Mouse (Mus musculus): ENCODE measurements at regions not wholly inside any gene's neighbourhood (a gene's known extent, or its start where the extent isn't known, plus 50 kb on each side); places are given as distances from the start of the nearest gene placed in this dataset.

DNA sequence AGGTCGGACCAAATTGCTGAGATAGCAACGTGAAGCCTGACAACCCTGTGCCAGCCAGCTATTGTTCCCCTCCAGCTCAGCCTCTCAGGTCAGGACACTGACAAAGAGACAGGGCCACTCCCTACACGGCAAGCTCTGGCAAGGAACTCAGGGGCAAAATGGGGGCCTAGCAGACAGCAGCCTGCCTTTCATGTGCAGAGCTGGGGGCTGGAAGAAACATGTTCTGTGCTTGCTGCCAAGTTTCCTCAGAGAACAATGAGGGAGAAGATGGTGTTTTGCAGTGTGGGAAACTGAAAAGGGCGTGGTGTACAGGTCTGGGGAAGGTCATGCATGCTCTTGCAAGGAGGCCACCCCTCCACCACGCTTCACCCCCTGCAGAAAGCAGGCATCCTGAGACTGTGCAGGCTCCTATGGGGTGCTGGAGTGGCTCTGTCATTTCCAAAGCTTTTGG is 77.8 kb downstream of the Calml3 start:
- Histone ChIP-seq H3K4me2 (ENCODE audit: low read depth) (no peak overlapping the region), H3K4me1 (ENCODE audit: insufficient read depth) (no peaks in the 10 kb centered on the region), H3K36me3 (ENCODE audit: insufficient read depth) (no peaks in the 10 kb centered on the region), H3K4me3 (ENCODE audit: low read depth, low read length) (no peak overlapping the region), H3K27me3 (ENCODE audit: insufficient read depth, low read length) (no peaks in the 10 kb centered on the region), H3K9ac (no peak overlapping the region), H3K27ac (ENCODE audit: low read depth, low read length) (no peak overlapping the region), H3K9me3 (ENCODE audit: low read length) (no peaks in the 10 kb centered on the region)
- DNase-seq (no peak), ATAC-seq (0 out of 2 replicates have a peak, but pooled peaks have one; percentile 29)
- no peak for TF ChIP-seq CTCF (IDR thresholded peaks at IDR 0.05; ENCODE audit: low read depth)
- 27% methylated on average over 5 of the region's 5 CpGs for WGBS

GRCm38 (mm10) chr13:3725803-3726202 is 78.3 kb downstream of the Calml3 start:
- H3K4me3 ChIP-seq (ENCODE audit: low read depth, low read length), result no peak overlapping the region
- no peaks in the 10 kb centered on the region for H3K9me3 ChIP-seq (ENCODE audit: low read length)
- 74% methylated on average over 3 of the region's 3 CpGs for WGBS
- no peaks in the 10 kb centered on the region for H3K27me3 ChIP-seq (ENCODE audit: insufficient read depth, low read length)
- TF ChIP-seq CTCF (IDR thresholded peaks at IDR 0.05; ENCODE audit: low read depth), result no peak
- no peak overlapping the region for H3K9ac ChIP-seq
- no peak for DNase-seq
- no peak overlapping the region for H3K27ac ChIP-seq (ENCODE audit: low read depth, low read length)
- no peak overlapping the region for H3K4me2 ChIP-seq (ENCODE audit: low read depth)
- no peaks in the 10 kb centered on the region for H3K4me1 ChIP-seq (ENCODE audit: insufficient read depth)
- H3K36me3 ChIP-seq (ENCODE audit: insufficient read depth), result no peaks in the 10 kb centered on the region
- no peak for ATAC-seq

- H3K4me1 ChIP-seq (ENCODE audit: insufficient read depth), result no peaks in the 10 kb centered on the region
- DNase-seq (no peak), ATAC-seq (no peak)
- H3K4me3 ChIP-seq (ENCODE audit: low read depth, low read length), result no peak overlapping the region
- H3K36me3 ChIP-seq (ENCODE audit: insufficient read depth), result no peaks in the 10 kb centered on the region
- no peak overlapping the region for H3K9ac ChIP-seq
- H3K27ac ChIP-seq (ENCODE audit: low read depth, low read length), result no peak overlapping the region
- H3K4me2 ChIP-seq (ENCODE audit: low read depth), result no peak overlapping the region
- H3K9me3 ChIP-seq (ENCODE audit: low read length), result no peaks in the 10 kb centered on the region
- 87% methylated on average over 3 of the region's 3 CpGs for WGBS
- no peaks in the 10 kb centered on the region for H3K27me3 ChIP-seq (ENCODE audit: insufficient read depth, low read length)
- no peak for TF ChIP-seq CTCF (IDR thresholded peaks at IDR 0.05; ENCODE audit: low read depth)
Measured at GRCm38 (mm10) chr13:3724313-3724712, 79.8 kb downstream of the Calml3 start.

- H3K27ac ChIP-seq (ENCODE audit: low read depth, low read length), result no peak overlapping the region
- 92% methylated on average over 5 of the region's 5 CpGs for WGBS
- no peak for ATAC-seq
Measured at GRCm38 (mm10) chr13:3723458-3724143, 80.5 kb downstream of the Calml3 start.

GRCm38 (mm10) chr13:3715019-3715418 is 81.2 kb downstream of the Asb13 start:
- no peak overlapping the region for H3K4me2 ChIP-seq (ENCODE audit: low read depth)
- ATAC-seq (no peak), DNase-seq (no peak)
- H3K4me1 ChIP-seq (ENCODE audit: insufficient read depth), result peaks cover 8% of the 10 kb centered on the region; the same call in 1 of the 2 replicates
- H3K9ac ChIP-seq, result no peak overlapping the region
- H3K27me3 ChIP-seq (ENCODE audit: insufficient read depth, low read length), result no peaks in the 10 kb centered on the region
- no peak overlapping the region for H3K27ac ChIP-seq (ENCODE audit: low read depth, low read length)
- no peak overlapping the region for H3K4me3 ChIP-seq (ENCODE audit: low read depth, low read length)
- WGBS, result 86% methylated on average over 4 of the region's 4 CpGs
- H3K9me3 ChIP-seq (ENCODE audit: low read length), result no peaks in the 10 kb centered on the region
- no peak for TF ChIP-seq CTCF (IDR thresholded peaks at IDR 0.05; ENCODE audit: low read depth)
- H3K36me3 ChIP-seq (ENCODE audit: insufficient read depth), result no peaks in the 10 kb centered on the region

More at GRCm38 (mm10) chr13:3723458-3724143, 80.5 kb downstream of the Calml3 start:
- H3K9ac ChIP-seq, result no peak overlapping the region
- H3K4me3 ChIP-seq (ENCODE audit: low read depth, low read length), result no peak overlapping the region
- no peaks in the 10 kb centered on the region for H3K9me3 ChIP-seq (ENCODE audit: low read length)
- no peak for DNase-seq
- H3K4me2 ChIP-seq (ENCODE audit: low read depth), result no peak overlapping the region
- H3K36me3 ChIP-seq (ENCODE audit: insufficient read depth), result no peaks in the 10 kb centered on the region
- TF ChIP-seq CTCF (IDR thresholded peaks at IDR 0.05; ENCODE audit: low read depth), result no peak
- H3K27me3 ChIP-seq (ENCODE audit: insufficient read depth, low read length), result no peaks in the 10 kb centered on the region
- H3K4me1 ChIP-seq (ENCODE audit: insufficient read depth), result no peaks in the 10 kb centered on the region

- H3K27ac ChIP-seq (ENCODE audit: low read depth, low read length), result no peak overlapping the region
- H3K9me3 ChIP-seq (ENCODE audit: low read length), result no peaks in the 10 kb centered on the region
- ATAC-seq, result peak; percentile 93
- no peaks in the 10 kb centered on the region for H3K27me3 ChIP-seq (ENCODE audit: insufficient read depth, low read length)
- no peak for TF ChIP-seq CTCF (IDR thresholded peaks at IDR 0.05; ENCODE audit: low read depth)
- peaks cover 8% of the 10 kb centered on the region; the same call in 1 of the 2 replicates for H3K4me1 ChIP-seq (ENCODE audit: insufficient read depth)
- peak overlapping the region; percentile 19; the same call in 1 of the 2 replicates for H3K4me3 ChIP-seq (ENCODE audit: low read depth, low read length)
- H3K36me3 ChIP-seq (ENCODE audit: insufficient read depth), result no peaks in the 10 kb centered on the region
- WGBS, result 7% methylated on average over 19 of the region's 19 CpGs
- H3K9ac ChIP-seq, result peak overlapping the region; percentile 18; the same call in 1 of the 2 replicates
- peak; percentile 67 for DNase-seq
- peak overlapping the region; percentile 47 for H3K4me2 ChIP-seq (ENCODE audit: low read depth)
Measured at GRCm38 (mm10) chr13:3712497-3713160, 78.8 kb downstream of the Asb13 start.

DNA sequence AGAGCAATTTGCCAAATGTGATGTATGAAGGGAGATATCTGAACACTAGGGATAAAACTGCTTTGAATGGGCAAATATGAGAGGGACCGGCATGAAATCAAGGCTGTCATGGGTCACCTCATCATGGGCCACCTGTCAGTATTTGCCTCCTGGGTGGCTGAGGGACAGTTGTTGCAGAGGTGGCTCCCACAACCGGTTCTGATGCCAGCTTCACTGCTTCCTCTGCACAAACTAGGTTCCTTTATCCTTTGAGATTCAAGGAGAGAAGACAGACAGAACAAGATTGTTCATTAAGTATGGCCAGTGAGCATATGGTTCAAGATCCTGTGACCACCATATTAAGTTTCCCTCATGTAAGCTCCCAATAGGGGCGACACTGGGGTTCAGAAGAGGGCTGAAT is 78.3 kb downstream of the Asb13 start:
- Histone ChIP-seq H3K4me2 (ENCODE audit: low read depth) (peak overlapping the region; percentile 47), H3K36me3 (ENCODE audit: insufficient read depth) (no peaks in the 10 kb centered on the region), H3K27me3 (ENCODE audit: insufficient read depth, low read length) (no peaks in the 10 kb centered on the region), H3K9me3 (ENCODE audit: low read length) (no peaks in the 10 kb centered on the region), H3K4me1 (ENCODE audit: insufficient read depth) (peaks cover 8% of the 10 kb centered on the region; the same call in 1 of the 2 replicates), H3K27ac (ENCODE audit: low read depth, low read length) (no peak overlapping the region), H3K9ac (0 out of 2 replicates have a peak overlapping the region, but pooled peaks have one; percentile 18), H3K4me3 (ENCODE audit: low read depth, low read length) (peak overlapping the region; percentile 19; the same call in 1 of the 2 replicates)
- no peak for DNase-seq
- ATAC-seq, result 0 out of 2 replicates have a peak, but pooled peaks have one; percentile 5
- TF ChIP-seq CTCF (IDR thresholded peaks at IDR 0.05; ENCODE audit: low read depth), result no peak
- WGBS, result 16% methylated on average over 3 of the region's 3 CpGs

All from forebrain, postnatal 0 days (tissue).